Mouse (Mus musculus): Measurements from ENCODE around the gene Clock.

- TF ChIP-seq CTCF (IDR thresholded peaks at IDR 0.05; ENCODE audit: low read depth, low read length): no peak
- TF ChIP-seq POLR2A (IDR thresholded peaks at IDR 0.05; ENCODE audit: borderline replicate concordance, low read depth, low read length): no peak
Observed at GRCm38 (mm10) chr5:76205886-76206285, 98.7 kb downstream of the Clock start.

Data from bone marrow macrophage, adult 2 months (primary cell).